Mouse (Mus musculus): ENCODE results near the gene Prl2a1.
"Not testable (repeated sequence)": the region's sequence is repeated elsewhere in the genome, so short reads cannot be mapped to it uniquely, and the experiment has no call there.

The Prl2a1 gene

GRCm38 (mm10) chr13:27801354-27801753 lies at the start of gene Prl2a1:
TSS of gene Prl2a1 (plus strand) at chr13:27801654.
- DNase-seq (ENCODE audit: low read depth in 2 of 2, low spot score in 2 of 2) = no peak

GRCm38 (mm10) chr13:27780704-27781103 lies 20.8 kb upstream of the Prl2a1 start, which contains the start of gene Prl7c1:
TSS of gene Prl7c1 (minus strand) at chr13:27780804.
- not testable (repeated sequence) for DNase-seq (ENCODE audit: low read depth in 2 of 2, low spot score in 2 of 2)

GRCm38 (mm10) chr13:27799303-27799702 lies 2.2 kb upstream of the Prl2a1 start:
- no peak for DNase-seq (ENCODE audit: low read depth in 2 of 2, low spot score in 2 of 2)

GRCm38 (mm10) chr13:27802765-27803164 lies 1.3 kb downstream of the Prl2a1 start:
- DNase-seq (ENCODE audit: low read depth in 2 of 2, low spot score in 2 of 2) = no peak

GRCm38 (mm10) chr13:27849042-27849441 lies 47.6 kb downstream of the Prl2a1 start, which contains the start of gene Prl2c1:
TSS of gene Prl2c1 (plus strand) at chr13:27849342.
- no peak for DNase-seq (ENCODE audit: low read depth in 2 of 2, low spot score in 2 of 2)

All from CD8-positive naive resting alpha-beta T cell, adult 2 months (primary cell).